Mouse (Mus musculus): Measurements from ENCODE around the gene Rbfox1.
A peak's percentile ranks its signal among the peaks of the same experiment; 100 is the strongest.

Rbfox1 gene

DNA sequence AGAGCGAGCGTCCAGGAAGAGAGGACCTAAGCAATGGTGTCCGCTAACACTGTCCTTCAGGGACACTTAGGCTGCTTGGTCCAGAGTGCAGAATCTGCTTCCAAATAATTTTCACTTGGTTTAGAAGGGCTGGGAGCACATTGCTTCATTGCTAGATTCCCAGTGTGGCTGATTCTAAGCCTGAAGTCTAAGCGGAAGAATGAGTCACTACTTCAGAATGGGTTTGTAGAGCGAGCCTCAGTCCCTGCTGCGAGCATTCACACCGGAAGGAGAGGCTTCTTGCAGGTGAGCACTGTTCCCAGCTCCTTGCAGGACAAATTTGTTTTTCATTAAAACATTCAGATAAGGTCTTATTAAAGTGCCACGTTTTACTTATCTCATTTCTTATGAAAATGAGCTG lies 1151.8 kb downstream of the Rbfox1 start:
- no peak for DNase-seq (ENCODE audit: low spot score)

DNA sequence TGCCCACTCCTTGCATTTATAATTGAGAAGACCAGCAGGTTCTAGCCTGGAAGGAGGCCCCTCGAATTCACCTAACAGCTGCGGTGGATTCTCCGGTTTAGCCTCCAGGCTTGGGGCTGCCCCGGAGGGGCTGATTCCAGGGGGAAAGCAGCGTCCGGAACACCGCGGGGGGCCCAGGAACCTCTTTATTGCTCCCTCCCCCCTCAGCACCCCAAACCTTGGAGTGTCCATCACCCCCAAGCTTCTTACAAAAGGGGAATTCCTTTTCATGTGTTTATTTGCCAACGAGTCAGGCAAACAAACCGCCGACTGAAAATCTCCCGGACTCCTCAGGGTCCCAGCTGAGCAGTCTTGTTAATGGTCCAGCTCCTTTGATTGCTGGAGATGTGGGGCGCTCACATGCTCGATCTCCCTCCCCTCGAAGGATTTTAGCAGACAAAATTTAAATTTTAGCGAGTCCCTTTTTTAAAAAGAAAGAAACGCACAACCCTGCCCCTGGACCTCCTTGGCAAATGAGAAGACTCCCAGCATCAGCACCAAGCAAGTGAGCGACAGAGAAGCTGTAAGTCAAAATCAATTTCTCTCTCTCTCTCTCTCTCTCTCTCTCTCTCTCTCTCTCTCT lies 1153.6 kb downstream of the Rbfox1 start:
- DNase-seq (ENCODE audit: low spot score), result no peak

DNA sequence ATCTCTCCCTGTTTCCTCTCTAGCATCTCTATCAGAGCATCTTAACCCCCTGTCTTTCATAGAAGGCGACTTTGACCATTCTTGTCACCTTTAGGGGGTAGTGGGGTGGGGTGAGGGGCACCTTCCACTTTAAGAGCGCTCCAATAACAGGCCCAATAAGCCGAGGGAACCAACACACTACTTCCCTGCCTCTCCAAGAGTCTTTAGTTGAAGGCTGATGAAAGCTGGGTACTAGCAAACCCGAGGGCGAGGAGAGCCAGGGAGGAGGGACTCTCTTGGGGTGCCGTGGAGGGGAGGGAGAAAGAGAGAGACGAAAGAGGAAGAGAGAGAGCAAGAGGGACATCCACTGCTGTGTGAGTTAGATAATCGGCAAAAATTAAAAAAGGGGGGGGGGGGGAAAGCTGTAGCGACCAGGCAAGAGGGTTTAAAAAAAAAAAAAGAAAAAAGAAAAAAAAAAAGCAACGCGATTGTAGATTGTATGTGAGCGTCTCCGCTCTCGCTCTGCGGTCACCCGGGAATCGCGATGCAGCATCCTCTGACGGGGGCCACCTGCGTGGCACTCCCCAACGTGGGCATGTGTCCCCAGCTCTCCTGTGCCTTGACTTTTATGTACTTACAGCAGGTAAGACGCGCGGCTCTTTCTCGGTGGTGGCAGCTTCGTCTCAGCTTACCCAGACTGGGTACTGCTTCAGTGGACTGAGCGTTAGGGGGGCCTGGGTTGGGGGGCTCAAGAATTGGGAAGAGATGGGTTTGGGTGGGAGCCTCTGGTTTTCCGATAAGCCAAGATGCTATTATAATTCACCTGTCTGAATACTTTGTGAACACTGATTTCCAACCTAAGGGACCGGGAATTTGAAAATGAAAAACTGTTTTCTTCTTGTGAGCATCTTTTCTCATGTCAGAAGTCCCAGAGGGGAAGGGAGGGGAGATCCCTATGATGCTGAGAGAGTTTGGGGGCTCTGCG lies 1154.5 kb downstream of the Rbfox1 start:
- peak; percentile 39 for DNase-seq (ENCODE audit: low spot score)

DNA sequence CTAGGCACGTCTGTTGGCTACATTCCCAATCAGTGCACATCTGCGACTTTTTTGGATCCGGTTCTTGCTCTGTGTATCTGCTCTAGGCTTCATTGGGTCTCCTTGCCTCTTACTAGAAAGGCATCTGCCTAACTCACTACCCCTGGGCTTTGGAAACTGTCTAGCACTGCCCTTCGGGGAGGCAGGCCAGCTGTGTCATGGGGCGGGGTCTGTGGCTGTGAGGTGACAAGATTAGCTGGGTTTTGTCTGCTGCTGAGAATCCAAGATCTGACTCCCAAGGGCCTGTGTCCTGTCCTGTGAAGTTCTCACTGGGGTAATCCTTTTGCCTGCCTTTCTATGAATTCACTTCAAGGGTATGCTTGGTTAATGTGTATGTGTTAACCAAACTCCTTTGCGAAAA lies 1155.5 kb downstream of the Rbfox1 start:
- DNase-seq (ENCODE audit: low spot score), result no peak

DNA sequence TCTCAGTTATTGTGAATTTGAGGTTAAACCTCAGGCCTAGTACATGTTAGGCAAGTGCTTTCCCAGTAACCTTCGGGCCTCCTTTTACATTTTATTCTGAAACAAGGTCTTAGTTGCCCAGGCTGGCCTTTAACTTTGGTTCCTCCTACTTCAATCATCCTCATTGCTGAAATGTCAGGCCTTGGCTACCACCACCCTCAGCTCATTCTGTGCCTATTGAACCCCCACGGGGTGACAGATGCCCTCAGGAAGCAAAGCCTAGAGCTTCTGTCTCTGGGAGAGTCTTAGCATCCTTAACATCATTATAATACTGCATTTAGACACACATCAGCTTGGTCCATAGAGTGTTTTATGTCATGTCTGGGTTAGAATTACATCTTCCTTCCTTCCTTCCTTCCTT lies 1162.3 kb downstream of the Rbfox1 start:
- no peak for DNase-seq (ENCODE audit: low spot score)

DNA sequence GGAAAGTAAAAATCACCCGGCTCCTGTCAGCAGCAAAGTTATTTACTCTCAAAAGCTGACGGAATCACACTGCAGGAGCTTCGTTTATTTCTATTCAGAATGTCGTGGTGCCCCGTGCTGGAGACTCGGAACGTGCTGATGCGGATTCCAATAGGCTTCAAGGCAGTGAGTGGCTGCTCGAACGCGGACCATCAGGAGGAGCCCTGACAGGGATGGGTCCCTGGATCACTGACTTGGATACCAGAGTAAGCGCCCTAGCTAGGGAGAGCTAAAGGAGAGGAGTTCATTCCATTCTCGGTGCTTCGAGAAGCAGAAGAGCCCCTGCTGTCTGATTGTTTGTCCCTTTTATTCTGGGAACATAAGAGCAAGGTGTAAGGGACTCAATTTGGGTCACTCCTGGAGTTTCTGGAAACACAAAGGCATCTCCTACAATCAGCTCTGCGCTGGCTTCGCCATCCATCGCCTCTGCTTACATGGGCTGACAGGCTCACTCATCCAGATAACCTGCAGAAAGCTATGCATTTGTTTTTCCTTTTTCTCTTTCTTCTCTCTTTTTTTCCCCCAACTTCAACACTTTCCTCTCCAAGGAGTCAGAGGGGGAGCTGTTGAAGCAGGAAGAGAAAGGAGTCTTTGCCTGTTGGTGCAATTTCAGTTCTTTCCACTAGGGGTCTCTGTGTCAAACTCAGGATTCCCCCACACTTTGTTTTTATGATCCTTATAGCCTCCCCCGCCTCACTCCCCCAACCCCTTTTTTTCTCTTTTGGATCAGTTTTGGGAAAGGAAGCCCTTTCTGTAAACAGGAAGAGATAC lies 1164.2 kb downstream of the Rbfox1 start:
- DNase-seq (ENCODE audit: low spot score), result peak; percentile 65

DNA sequence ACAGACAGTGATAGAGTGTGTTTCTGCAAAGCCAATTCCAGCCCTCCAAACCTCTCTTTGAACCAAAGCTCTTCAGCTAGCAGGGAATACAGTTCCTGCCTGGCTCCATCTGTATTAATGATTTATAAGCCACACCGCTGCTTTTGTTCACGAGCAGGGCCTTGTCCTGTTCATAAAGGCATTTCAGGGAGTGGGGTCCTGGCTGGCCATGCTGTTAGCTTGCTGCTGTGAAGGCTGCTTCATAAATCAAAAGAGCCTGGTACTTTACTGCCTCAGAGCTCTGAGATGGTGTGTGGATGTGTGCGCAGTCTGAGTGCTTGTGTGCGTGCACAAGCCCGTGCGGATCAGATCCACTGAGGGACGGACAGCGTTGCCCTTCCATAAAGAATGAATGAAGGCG lies 1165.8 kb downstream of the Rbfox1 start:
- no peak for DNase-seq (ENCODE audit: low spot score)

DNA sequence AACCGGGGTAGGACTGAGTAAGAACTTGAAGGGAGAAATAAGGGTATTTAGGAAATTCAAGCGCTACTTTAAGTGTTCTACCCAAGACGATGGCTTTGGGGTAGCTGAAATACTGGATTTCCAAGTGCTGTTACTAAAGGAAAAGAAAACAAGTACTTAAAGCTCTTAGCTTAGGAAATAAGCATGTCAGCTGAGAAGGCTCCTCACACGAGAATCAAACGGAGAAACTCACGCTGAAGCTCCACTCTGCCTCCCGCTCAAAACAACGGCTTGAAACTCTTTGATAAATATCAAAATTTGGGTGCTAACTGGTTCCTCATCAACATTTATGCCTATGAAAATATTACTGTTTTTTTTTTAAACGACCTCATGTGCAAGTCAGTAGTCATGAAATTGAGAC lies 1166.8 kb downstream of the Rbfox1 start:
- DNase-seq (ENCODE audit: low spot score), result no peak

DNA sequence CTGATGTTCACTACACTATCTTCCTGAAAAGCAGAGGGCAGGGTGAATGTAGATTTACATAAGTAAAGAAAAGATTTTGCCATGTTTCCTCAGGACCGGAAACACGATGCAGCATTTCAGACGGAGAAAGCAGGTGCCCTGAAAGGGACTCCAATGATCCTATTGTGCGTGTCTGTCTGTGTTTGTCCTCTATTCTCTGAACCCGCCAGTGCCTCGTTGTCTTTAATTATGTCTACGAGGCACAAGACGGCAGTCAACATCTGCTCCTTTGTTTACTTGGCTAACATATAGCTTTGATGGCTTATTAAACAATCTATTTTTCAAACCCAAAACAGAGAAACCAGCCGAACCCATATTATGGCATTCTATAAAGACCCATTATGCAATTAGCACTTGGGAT lies 1167.3 kb downstream of the Rbfox1 start:
- DNase-seq (ENCODE audit: low spot score), result no peak

DNA sequence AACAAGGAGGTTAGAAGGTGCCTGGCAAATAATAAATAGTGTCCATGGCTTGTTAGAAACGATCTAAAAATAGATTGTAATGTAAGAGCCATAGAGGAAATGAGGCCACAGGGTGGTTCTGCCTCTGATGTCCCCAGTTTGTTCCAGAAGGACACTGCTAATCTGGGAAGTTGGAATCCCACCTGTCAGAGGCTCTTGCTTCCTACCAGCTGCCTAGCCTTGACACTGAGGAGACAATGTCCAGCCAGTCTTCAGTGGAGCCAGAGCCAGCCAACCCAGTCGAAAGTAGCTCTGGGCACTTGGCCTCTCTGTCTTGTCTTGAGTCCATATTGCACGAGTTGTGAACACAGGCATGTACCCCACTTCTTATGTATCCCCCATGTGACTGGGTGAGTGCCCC lies 1172.6 kb downstream of the Rbfox1 start:
- no peak for DNase-seq (ENCODE audit: low spot score)

DNA sequence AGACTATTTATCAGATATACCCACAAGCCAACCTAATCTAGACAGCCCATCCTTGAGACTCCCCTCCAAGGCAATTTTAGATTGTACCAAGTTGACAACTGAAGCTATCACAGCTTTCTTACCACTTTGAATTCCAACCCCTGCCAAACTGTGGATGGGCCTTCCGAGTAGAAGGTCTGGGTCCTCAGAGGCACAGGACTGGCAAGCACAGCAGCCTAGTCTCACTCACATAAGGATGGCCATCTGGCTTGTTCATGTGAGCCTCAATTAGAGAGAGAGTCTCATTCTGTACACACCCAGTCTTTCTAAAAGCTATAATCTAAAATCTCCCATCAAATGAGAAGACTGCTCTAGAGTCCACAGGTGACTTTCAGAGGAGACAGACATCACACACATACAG lies 1173.4 kb downstream of the Rbfox1 start:
- peak; percentile 47 for DNase-seq (ENCODE audit: low spot score)

DNA sequence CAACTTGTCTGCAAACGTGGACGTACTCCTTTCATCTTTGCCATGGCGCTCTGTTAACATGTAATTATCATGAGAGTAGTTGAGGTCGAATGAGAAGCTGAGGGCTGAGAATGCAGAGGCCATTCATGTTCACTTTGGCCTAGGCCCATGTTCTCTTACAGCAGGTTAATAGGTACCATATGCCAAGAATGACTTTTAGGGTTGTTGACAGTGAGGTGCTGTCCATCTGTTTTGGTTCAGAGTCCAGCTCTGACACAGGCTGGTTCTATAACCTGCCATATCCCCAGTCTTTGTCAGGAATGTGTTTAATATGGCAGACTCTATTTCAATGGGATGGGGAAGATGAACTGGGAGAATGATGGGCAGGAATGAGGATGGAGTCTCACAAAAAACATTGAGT lies 1174.4 kb downstream of the Rbfox1 start:
- DNase-seq (ENCODE audit: low spot score), result no peak

DNA sequence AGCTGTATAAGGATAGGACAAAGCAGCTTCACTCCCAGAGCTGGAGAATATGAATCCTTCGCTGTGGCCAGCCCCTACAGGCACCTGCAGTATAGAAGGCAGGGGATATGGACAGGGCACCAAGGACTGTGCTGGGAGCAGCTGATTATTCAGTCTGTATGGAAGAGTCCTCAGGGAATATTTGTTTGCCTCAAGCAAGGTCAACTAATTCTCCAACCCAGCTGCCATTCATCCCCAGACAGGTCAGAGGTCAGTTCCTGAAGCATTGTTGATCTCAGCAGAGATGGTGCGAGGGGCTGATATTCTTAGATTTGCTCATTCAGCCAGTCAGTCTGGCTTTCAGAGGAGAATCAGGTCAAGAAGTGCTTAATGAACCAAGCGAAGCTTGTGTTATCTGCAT lies 1175.7 kb downstream of the Rbfox1 start:
- DNase-seq (ENCODE audit: low spot score), result no peak

DNA sequence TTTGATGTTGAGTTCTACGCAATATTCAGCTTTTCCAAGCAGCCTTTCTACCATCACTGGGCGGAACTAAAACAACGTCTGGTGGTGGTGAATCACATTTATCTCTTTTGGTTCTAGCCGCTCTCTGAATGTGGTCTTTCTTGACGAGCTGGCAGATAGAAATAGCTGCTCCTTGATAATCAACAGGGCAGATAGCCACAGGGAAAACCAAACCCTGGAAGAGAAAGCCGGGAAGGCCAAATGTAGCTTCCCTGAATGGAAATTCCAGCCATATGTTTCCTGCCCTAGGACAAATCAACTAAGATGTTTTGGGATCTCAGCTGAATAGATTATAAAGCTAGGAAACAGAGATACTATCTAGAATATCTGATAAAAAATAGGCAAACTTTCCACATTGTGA lies 1177.4 kb downstream of the Rbfox1 start:
- no peak for DNase-seq (ENCODE audit: low spot score)

DNA sequence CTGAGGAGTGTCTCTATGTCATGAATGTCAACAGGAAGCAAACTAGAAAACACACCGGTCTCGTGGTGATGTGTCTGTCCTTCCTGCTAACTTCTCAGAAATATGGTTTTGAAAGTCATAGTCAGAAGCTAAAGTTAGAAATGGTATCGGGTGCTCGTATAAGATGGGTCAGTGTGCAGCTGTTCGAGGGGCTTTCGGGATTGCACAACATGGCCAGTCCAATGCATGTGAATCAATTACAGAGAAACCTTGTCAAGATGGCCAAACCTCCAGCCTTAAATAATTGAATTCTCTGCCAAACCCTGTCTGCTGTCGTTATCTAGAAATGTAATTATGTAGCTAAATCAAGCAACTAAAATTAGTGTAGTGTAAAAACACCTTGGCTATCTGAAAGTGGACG lies 1182.0 kb downstream of the Rbfox1 start:
- DNase-seq (ENCODE audit: low spot score), result no peak

DNA sequence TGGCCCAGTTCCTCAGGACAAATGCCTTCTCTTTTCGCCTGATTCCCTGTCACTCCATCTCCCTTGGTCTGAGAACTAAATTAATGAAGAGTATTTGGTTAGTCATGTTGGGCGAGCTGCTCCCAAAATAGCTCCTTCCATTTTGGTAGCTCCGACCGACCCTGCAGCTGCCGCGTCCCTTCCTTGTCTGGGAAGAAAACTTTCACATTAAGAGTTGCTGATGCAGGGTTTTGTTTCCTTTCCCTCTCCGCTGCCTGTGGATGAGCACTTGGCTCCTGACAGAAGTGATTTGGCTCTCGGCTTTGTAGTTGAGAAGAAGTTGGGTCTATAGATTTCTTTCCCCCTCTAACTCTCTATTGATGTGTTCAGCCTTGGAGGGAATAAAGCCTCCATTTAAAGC lies 1184.4 kb downstream of the Rbfox1 start:
- DNase-seq (ENCODE audit: low spot score), result no peak

DNA sequence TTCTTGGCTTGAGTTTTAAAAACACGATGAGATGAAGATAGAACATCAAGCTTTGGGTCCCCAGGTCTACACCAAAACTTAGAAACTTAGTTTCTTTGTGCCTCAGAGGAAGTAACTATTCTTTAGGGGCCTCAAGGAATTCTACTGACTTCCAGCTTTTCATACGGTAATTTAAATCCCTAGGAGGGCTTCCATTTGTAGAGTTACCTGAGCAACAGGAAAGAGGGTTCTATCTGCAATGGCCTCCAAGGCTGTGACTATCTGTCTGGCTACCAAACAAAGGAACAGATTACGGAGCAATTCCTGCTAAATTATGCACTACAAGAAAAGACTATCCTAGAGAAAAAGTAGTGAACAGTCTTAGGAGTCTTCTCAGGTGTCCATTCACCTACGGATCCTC lies 1189.6 kb downstream of the Rbfox1 start:
- DNase-seq (ENCODE audit: low spot score), result no peak

DNA sequence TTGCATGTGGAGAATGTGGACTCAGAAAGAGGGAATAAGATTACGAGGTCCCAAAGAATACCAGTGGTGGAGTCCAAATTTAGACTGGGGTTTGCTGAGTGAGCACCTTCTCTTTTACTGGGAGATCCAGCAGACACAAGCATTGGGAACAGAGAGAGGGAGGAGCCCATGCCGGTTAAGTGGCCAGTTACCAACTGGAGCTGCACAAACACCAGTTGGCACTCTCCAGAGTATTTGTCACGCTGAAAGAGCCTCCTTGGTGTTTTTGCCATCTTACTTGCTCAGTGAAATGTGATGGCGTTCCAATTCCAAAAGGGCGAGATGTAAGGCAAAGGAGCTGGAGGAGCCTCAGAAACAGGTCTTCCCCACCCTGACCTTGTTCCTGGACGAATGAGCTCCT lies 1190.6 kb downstream of the Rbfox1 start:
- no peak for DNase-seq (ENCODE audit: low spot score)

DNA sequence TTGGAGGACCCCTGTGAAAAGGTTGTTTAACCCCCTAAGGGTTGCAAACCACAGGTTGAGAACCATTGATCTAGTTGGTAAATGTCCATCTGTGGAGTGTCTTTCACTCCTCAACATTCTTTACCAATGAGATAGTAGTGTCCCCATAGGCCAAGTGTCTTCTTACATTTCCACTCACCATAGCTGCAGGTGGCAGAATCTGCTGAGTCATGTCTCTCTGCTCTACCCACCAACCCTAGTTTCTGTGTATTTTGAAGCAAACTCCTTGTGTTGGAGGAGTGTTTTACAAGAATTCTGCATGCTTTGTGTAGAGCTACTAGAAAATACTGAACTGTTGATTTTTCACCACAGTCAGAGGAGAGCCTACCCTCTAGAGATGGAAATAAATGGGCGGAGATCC lies 1191.2 kb downstream of the Rbfox1 start:
- no peak for DNase-seq (ENCODE audit: low spot score)

DNA sequence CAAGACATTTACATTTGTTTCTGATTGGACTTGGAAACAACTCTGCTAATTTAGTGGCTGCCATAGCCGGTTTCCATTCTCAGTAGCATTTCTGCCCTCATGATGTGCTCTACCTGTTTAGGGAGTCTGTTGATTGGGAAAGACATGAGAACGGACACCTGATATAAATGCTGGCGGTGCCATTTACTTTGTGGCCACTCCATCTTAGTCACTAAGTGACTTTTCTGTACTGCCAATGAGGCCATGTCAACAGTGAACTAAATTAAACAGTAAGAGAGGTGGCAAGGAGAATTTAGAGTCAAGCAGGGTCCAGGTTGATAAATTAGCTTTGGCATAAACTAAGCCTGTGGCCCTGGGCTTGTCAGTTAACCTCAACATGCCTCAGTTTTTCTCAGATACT lies 1191.6 kb downstream of the Rbfox1 start:
- DNase-seq (ENCODE audit: low spot score), result no peak

DNA sequence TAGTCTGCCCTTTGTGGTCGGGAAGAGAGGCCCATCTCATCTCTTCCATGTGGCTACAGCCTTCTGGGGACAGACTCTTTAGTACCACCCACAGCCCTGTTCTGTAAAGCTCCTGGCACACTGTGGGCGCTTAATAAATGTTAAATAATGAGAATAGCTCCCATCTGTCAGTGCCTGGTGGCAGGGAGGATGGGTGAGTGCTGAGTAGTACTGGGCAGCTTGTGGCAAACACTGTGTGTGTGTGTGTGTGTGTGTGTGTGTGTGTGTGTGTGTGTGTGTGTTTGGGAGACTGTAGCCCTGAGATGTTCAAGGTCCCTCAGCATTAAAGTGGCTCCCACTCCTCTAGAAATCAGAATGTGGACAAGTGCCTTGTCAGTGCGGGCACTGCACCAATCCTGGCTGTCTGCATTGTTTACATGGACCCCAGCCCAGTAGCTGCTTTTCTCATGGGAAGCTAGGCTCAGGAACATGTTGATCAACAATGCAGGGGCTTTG lies 1196.0 kb downstream of the Rbfox1 start:
- peak; percentile 77 for DNase-seq (ENCODE audit: low spot score)

DNA sequence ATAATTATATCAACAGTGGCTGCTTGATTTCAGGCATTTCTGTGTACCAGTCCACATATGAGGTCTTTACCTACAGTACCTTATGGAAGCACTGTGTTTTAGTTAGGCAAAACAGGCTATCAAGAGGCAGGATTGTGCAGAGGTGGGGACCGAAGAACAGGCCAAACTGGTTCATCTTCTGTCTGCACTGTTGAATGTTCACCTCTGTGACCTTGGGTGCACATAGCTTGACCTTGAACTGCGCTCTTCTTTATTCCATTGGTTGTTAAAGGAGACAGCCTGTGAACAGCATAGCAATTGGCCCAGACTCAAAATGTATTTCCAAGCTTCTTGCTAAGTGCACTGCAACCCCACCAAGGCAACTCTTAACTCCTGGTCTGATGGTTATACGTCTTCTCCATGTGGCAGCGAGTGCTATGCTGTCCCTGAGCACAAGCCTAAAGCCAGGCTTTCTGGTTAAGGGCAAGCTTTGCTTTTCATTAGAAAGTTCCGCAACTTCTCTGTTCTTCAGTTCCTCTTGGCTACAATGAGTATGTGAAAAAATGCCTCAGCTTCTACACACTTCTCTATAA lies 1196.6 kb downstream of the Rbfox1 start:
- DNase-seq (ENCODE audit: low spot score), result no peak

Measured in layer of hippocampus, adult 11-12 months (tissue).